Mouse (Mus musculus): ENCODE data around the gene Abhd16b.

DNA sequence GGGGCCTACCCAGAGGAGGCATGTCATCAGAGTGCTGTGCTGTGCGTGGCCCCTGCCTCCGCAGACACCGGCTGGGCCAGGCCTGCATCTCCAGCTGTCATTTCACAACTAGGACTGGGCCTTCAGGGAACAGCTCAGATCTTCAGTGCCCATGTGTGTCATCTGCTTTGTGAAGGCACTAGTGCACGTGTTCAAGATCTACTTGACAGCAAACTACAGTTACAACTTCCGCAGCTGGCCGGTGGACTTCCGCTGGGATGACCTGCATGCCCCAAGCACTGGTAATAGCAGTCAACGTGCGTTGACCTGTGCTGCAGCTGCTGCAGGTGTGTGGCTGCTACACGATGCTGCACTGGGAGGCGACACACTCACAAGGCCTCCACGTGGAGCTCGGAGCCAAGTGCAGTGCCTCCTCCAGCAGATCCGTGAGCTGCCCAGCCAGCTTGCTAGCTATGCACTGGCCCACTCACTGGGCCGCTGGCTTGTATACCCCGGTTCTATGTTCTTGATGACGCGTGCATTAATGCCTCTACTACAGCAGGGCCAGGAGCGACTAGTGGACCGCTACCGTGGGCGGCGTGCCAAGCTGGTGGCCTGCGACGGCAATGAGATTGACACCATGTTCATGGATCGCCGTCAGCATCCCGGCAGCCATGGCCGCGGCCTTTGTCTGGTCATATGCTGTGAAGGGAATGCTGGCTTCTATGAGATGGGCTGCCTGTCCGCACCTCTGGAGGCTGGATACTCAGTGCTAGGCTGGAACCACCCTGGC, at the start of gene Abhd16b:
- TF ChIP-seq CTCF (IDR thresholded peaks at IDR 0.05; ENCODE audit: extremely low read depth, insufficient read depth, insufficient read length, insufficient replicate concordance) (no peak), POLR2A (IDR thresholded peaks at IDR 0.05; ENCODE audit: low read depth, low read length) (no peak)
